Mouse (Mus musculus) megakaryocyte, embryonic 14.5 days (primary cell): ENCODE data around the gene Steap2. TPM values are rescaled to one million over a fixed set of nuclear protein-coding genes. Genes with fewer than 3 reads are reported as not detected.

Source experiments
- H3K27me3 ChIP-seq: replicated peaks from 2 replicates; pipeline ENCODE3; 2012; ENCODE audit warnings: inconsistent platforms
- H3K36me3 ChIP-seq: replicated peaks from 2 replicates; pipeline ENCODE3; 2012; ENCODE audit warnings: low read length, inconsistent platforms, mixed read lengths
- H3K4me1 ChIP-seq: 2 replicates; pipeline ENCODE4 v1.6.1; 2012; ENCODE audit warnings: inconsistent platforms
- H3K4me3 ChIP-seq: replicated peaks from 2 replicates; pipeline ENCODE3; 2012; ENCODE audit warnings: moderate library complexity, mild to moderate bottlenecking, inconsistent platforms
- H3K9me3 ChIP-seq: 2 replicates; pipeline ENCODE4 v1.6.1; 2012; ENCODE audit warnings: inconsistent platforms
- FLI1 ChIP-seq: IDR thresholded peaks from 2 replicates; pipeline ENCODE4 v1.6.1; 2012; ENCODE audit warnings: low read length, inconsistent platforms, mixed read lengths
- GATA1 ChIP-seq: IDR thresholded peaks from 3 replicates; pipeline ENCODE4 v1.6.1; 2012; ENCODE audit warnings: mixed read lengths, low read length, inconsistent platforms, borderline replicate concordance
- polyA plus RNA-seq: library from polyadenylated mRNA; stranded (reverse); fragments of >175 nt; gene quantifications from 2 replicates; pipeline ENCODE4 v1.2.3, GENCODE M21; 2012; ENCODE audit warnings: low replicate concordance; ENCODE audit not compliant: insufficient read depth

Gene Steap2
- polyA plus RNA-seq, 1 experiment = not detected

GRCm38 (mm10) chr5:5676082-5676481 is 18.3 kb downstream of the Steap2 start:
- H3K9me3 ChIP-seq = no peaks in the 10 kb centered on the region
- H3K36me3 ChIP-seq = no peaks in the 10 kb centered on the region
- H3K4me1 ChIP-seq = no peaks in the 10 kb centered on the region
- H3K27me3 ChIP-seq = no peaks in the 10 kb centered on the region
- no peak overlapping the region for H3K4me3 ChIP-seq
- TF ChIP-seq GATA1 (no peak), FLI1 (no peak)

DNA sequence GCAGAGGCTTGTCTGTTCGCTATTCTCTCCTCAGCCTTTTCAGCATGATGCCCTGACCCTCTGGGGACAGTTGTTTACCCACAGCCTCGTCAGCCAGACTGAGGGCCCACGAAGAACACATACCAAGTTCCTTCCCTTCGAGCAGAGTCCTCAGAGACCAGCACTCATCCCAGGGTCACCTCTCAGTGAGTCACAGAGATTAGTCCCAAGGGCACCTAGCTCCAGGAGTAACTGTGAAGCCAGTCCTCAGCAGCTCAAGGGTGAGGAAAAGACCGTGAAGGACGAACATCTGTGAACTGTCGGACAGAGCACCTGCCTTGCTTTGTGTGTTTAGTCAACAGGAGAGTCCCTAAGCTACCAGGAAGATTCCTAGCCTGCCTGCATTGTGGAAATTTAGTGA is 25.5 kb downstream of the Steap2 start:
- Histone ChIP-seq H3K4me1 (peaks cover 4% of the 10 kb centered on the region), H3K36me3 (no peaks in the 10 kb centered on the region), H3K4me3 (no peak overlapping the region), H3K9me3 (no peaks in the 10 kb centered on the region), H3K27me3 (peaks cover 11% of the 10 kb centered on the region)
- no peak for TF ChIP-seq GATA1
- no peak for TF ChIP-seq FLI1

DNA sequence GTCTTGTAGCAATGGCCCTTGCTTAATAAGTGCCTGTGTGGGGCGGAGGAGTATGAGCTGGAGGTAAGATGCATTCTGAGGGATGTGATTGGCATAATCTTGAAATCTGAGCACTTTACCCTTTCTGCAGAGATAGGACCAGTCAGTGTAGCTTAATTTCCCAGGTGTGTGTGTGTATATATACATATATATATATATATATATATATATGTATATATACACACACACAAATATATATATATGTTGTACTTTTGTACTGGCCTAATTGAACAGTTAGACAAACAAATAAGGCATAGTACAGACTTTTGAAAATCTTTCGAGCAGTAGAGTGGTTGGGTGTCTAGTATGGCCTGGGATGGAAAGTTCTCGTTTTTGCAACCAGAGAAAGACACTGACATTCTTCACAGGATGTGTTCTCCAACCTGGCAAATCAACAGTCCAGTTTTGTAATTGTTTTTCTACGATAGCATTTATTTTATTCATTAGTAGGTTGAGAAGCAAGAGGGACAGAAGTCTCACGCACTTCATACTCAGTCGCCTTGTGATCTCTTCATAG is 29.9 kb downstream of the Steap2 start:
- Histone ChIP-seq H3K4me3 (peak overlapping the region; percentile 86), H3K27me3 (peaks cover 29% of the 10 kb centered on the region), H3K4me1 (peaks cover 8% of the 10 kb centered on the region), H3K36me3 (no peaks in the 10 kb centered on the region), H3K9me3 (no peaks in the 10 kb centered on the region)
- TF ChIP-seq FLI1 (no peak), GATA1 (no peak)

GRCm38 (mm10) chr5:5663655-5664370 is 30.6 kb downstream of the Steap2 start, which contains the start of gene Cfap69:
TSS of gene Cfap69 (minus strand) at chr5:5664239.
- Histone ChIP-seq H3K36me3 (no peaks in the 10 kb centered on the region), H3K4me3 (peak within 1 kb of the TSS; percentile 86), H3K4me1 (peaks cover 8% of the 10 kb centered on the region), H3K27me3 (peaks cover 26% of the 10 kb centered on the region), H3K9me3 (no peaks in the 10 kb centered on the region)
- TF ChIP-seq FLI1 (no peak), GATA1 (no peak)

DNA sequence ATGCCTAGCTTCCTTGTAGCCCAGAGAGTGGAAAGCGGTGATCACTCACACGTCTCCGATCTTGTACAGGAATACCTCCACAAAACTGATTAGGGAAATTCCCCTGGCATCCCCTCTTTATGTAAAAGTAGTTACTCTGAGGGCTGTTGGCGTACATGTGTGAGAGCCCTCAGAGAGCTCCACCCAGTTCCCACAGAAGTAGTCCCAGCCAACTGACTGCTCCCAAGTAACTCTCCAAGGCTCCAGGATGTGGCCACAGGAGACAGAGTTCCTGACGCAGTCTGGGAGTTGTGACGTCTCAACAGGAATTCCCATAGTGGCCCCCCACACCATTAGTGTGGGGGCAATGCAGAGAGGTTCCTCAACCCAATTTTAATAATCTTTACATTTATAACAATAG is 31.3 kb downstream of the Steap2 start:
- H3K4me3 ChIP-seq = no peak overlapping the region
- TF ChIP-seq GATA1 (no peak), FLI1 (no peak)
- H3K9me3 ChIP-seq = no peaks in the 10 kb centered on the region
- peaks cover 8% of the 10 kb centered on the region for H3K4me1 ChIP-seq
- peaks cover 26% of the 10 kb centered on the region for H3K27me3 ChIP-seq
- no peaks in the 10 kb centered on the region for H3K36me3 ChIP-seq

DNA sequence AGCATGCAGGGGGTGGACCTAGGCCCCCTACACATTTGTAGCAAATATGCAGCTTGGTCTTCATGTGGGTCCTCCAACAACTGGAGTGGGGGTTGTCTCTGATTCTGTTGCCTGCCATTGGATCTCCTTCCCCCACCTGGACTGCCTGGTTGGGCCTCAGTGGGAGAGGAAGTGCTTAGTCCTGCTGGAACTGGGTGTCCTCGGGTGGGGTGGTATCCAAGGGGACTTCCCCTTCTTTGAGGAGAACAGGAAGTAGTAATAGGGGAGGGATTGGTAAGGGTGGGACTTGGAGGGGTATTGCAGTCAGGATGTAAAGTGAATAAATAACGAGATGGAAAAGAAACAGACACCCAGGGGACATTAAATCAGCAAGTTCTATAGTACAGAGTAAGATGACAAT is 35.7 kb downstream of the Steap2 start:
- no peak overlapping the region for H3K4me3 ChIP-seq
- H3K27me3 ChIP-seq = peaks cover 15% of the 10 kb centered on the region
- no peaks in the 10 kb centered on the region for H3K36me3 ChIP-seq
- H3K4me1 ChIP-seq = peaks cover 2% of the 10 kb centered on the region
- H3K9me3 ChIP-seq = no peaks in the 10 kb centered on the region
- no peak for TF ChIP-seq FLI1
- TF ChIP-seq GATA1 = no peak

- no peaks in the 10 kb centered on the region for H3K4me1 ChIP-seq
- no peaks in the 10 kb centered on the region for H3K36me3 ChIP-seq
- no peak overlapping the region for H3K4me3 ChIP-seq
- TF ChIP-seq GATA1 (no peak), FLI1 (no peak)
- peaks cover 7% of the 10 kb centered on the region for H3K27me3 ChIP-seq
- no peaks in the 10 kb centered on the region for H3K9me3 ChIP-seq
Observed at GRCm38 (mm10) chr5:5657932-5658331, 36.4 kb downstream of the Steap2 start.

DNA sequence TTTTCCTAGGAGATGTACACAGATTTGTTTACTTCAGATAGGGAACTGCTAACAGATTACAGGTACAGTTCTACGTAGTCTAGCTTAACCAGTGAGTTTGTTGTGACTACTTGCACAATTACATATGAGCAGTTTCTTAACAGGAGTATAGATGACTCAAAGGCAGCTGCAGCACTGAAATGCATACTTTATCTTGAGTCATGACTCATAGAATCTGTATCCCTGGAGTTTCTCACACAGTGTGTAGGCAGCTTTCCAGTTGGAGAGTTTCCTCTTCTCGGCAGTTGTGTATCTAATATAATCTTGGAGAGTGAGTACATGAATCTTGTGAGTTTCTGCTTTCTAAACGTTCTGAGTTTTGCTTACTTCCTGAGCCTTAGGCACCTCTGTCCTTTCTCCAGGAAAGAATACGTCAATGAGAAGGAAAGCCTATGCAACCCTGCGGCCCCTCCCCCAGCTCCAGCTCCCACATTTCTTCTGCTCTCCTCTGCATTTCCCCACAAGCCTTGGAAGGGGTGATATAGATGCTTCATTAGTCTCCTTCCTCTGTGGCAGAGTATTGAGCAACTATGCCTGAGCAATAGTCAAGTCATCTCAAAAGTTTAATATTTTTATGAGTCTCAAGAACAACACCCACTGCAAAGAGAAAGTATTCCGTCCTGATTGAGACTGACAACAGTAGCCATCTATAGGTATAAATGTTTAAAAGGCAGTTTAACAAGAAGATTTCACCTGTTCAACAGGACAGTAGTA is 45.4 kb downstream of the Steap2 start:
- TF ChIP-seq GATA1 (no peak), FLI1 (no peak)
- H3K9me3 ChIP-seq = no peaks in the 10 kb centered on the region
- no peaks in the 10 kb centered on the region for H3K4me1 ChIP-seq
- H3K36me3 ChIP-seq = no peaks in the 10 kb centered on the region
- no peaks in the 10 kb centered on the region for H3K27me3 ChIP-seq
- H3K4me3 ChIP-seq = no peak overlapping the region

- no peaks in the 10 kb centered on the region for H3K36me3 ChIP-seq
- H3K4me1 ChIP-seq = no peaks in the 10 kb centered on the region
- H3K4me3 ChIP-seq = no peak overlapping the region
- TF ChIP-seq GATA1 (no peak), FLI1 (no peak)
- H3K27me3 ChIP-seq = no peaks in the 10 kb centered on the region
- no peaks in the 10 kb centered on the region for H3K9me3 ChIP-seq
Observed at GRCm38 (mm10) chr5:5646173-5646572, 48.2 kb downstream of the Steap2 start.

- Histone ChIP-seq H3K4me1 (no peaks in the 10 kb centered on the region), H3K9me3 (no peaks in the 10 kb centered on the region)
- TF ChIP-seq GATA1 = no peak
- TF ChIP-seq FLI1 = no peak
Observed at GRCm38 (mm10) chr5:5638496-5638895, 55.9 kb downstream of the Steap2 start.

More at GRCm38 (mm10) chr5:5638496-5638895, 55.9 kb downstream of the Steap2 start:
- no peak overlapping the region for H3K4me3 ChIP-seq
- no peaks in the 10 kb centered on the region for H3K36me3 ChIP-seq
- no peaks in the 10 kb centered on the region for H3K27me3 ChIP-seq
